Mouse (Mus musculus): ENCODE data around the gene Agtrap.
"Not testable (repeated sequence)": the region's sequence is repeated elsewhere in the genome, so short reads cannot be mapped to it uniquely, and the experiment has no call there.

The Agtrap gene

GRCm38 (mm10) chr4:148046450-148047031 is 41.3 kb downstream of the Agtrap start:
- peak; percentile 43 for DNase-seq (ENCODE audit: low spot score)

GRCm38 (mm10) chr4:148044113-148044512 is 43.7 kb downstream of the Agtrap start:
- DNase-seq (ENCODE audit: low spot score), result no peak

GRCm38 (mm10) chr4:148043327-148043726 is 44.5 kb downstream of the Agtrap start:
- not testable (repeated sequence) for DNase-seq (ENCODE audit: low spot score)

GRCm38 (mm10) chr4:148041611-148042191 is 46.1 kb downstream of the Agtrap start:
- DNase-seq (ENCODE audit: low spot score), result peak; percentile 62

GRCm38 (mm10) chr4:148040933-148041610 is 46.8 kb downstream of the Agtrap start:
- peak; percentile 91 for DNase-seq (ENCODE audit: low spot score)

GRCm38 (mm10) chr4:148040029-148040830 is 47.6 kb downstream of the Agtrap start:
- no peak for DNase-seq (ENCODE audit: low spot score)

GRCm38 (mm10) chr4:148039254-148040028 is 48.4 kb downstream of the Agtrap start:
- DNase-seq (ENCODE audit: low spot score), result no peak

GRCm38 (mm10) chr4:148038600-148039253 is 49.1 kb downstream of the Agtrap start, which contains the start of the genes Clcn6 and Mthfr:
TSS of gene Clcn6 (minus strand) at chr4:148038821.
TSS of gene Mthfr (plus strand) at chr4:148039077.
- DNase-seq (ENCODE audit: low spot score), result peak; percentile 99

- no peak for DNase-seq (ENCODE audit: low spot score)
These were observed 49.7 kb downstream of the Agtrap start for GRCm38 (mm10) chr4:148038079-148038599.

GRCm38 (mm10) chr4:148035440-148035839 is 52.4 kb downstream of the Agtrap start:
- DNase-seq (ENCODE audit: low spot score), result peak; percentile 37

GRCm38 (mm10) chr4:148033858-148034410 is 53.9 kb downstream of the Agtrap start:
- DNase-seq (ENCODE audit: low spot score), result no peak

- no peak for DNase-seq (ENCODE audit: low spot score)
These were observed 57.3 kb downstream of the Agtrap start for GRCm38 (mm10) chr4:148030506-148030905.

- no peak for DNase-seq (ENCODE audit: low spot score)
These were observed 58.5 kb downstream of the Agtrap start for GRCm38 (mm10) chr4:148029297-148029696.

Data from yolk sac, embryonic 10.5 days (tissue).